Mouse (Mus musculus) heart, adult 8-10 months (tissue): ENCODE measurements around the gene Prph. TPM values are rescaled to one million over a fixed set of nuclear protein-coding genes. Genes with fewer than 3 reads are reported as not detected.
A peak's percentile ranks its signal among the peaks of the same experiment; 100 is the strongest.
"Not testable (repeated sequence)": the region's sequence is repeated elsewhere in the genome, so short reads cannot be mapped to it uniquely, and the experiment has no call there.

Experiments
- DNase-seq: peaks from one replicate; pipeline ENCODE4 v3.0.0; 2022; ENCODE audit warnings: low spot score
- total RNA-seq, 4 experiments: library from RNA; stranded (reverse); gene quantifications; 2 replicates each; pipeline ENCODE4 v1.2.4; 2022

Prph gene
- total RNA-seq, 4 experiments from 2014 or later: 0.16 to 1.4 (median 0.47) TPM

GRCm38 (mm10) chr15:99032726-99033250 is 22.2 kb upstream of the Prph start:
- DNase-seq: no peak

DNA sequence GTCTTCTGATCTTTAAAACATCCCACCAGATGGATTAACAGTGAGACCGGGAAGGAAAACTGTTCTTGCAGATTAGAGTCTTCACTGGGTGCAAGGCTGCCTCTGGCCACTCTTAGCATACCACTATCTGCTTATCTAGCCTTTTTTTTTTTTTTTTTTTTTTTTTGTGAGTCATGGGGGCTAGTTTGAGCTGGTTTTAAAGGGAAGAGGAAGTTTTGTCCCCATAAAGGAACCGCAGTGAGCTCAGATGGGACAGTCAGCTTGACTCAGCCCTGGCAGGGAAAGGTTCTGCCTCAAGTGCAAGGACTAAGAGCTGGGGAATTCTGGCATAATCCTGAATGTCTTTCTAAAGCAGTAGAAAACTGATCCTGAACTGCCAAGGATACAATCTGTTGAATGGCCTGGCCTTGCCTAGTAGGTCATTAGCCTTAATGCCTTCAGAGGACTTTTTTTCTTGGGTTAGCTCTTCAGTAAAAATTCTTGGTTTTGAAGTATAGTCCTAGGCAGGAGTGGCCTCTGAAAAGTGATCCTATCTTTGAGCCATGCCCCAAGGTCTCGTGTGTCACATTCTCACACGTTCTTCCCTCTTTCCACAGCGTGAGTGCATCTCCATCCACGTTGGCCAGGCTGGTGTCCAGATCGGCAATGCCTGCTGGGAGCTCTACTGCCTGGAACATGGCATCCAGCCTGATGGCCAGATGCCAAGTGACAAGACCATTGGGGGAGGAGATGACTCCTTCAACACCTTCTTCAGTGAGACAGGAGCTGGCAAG is 21.3 kb upstream of the Prph start:
- no peak for DNase-seq

- no peak for DNase-seq
These were observed 19.5 kb upstream of the Prph start for GRCm38 (mm10) chr15:99035431-99035830.

GRCm38 (mm10) chr15:99036249-99036905 is 18.6 kb upstream of the Prph start:
- peak; percentile 51 for DNase-seq

- DNase-seq: no peak
These were observed 16.9 kb upstream of the Prph start for GRCm38 (mm10) chr15:99038025-99038424.

DNA sequence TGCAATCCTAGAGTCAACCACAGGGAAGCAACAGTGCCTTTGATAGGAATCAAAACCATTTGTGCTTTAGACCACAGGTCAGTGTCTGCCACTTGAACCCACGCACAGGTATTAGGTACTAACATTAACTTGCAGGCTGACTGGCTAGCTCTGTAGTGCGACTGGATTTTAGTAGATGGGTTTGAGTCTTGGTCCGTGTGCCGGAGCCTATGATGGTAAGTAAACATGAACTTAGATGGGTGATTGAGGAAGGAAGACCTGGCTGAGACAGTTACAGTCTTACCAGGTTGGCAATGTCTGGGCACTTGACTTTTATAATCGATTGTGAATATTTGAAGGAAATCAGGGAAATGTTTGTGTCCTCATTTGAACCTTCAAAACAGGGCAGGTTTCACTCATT is 16.2 kb upstream of the Prph start:
- DNase-seq: no peak

- DNase-seq: no peak
These were observed 15.7 kb upstream of the Prph start for GRCm38 (mm10) chr15:99039306-99039705.

DNA sequence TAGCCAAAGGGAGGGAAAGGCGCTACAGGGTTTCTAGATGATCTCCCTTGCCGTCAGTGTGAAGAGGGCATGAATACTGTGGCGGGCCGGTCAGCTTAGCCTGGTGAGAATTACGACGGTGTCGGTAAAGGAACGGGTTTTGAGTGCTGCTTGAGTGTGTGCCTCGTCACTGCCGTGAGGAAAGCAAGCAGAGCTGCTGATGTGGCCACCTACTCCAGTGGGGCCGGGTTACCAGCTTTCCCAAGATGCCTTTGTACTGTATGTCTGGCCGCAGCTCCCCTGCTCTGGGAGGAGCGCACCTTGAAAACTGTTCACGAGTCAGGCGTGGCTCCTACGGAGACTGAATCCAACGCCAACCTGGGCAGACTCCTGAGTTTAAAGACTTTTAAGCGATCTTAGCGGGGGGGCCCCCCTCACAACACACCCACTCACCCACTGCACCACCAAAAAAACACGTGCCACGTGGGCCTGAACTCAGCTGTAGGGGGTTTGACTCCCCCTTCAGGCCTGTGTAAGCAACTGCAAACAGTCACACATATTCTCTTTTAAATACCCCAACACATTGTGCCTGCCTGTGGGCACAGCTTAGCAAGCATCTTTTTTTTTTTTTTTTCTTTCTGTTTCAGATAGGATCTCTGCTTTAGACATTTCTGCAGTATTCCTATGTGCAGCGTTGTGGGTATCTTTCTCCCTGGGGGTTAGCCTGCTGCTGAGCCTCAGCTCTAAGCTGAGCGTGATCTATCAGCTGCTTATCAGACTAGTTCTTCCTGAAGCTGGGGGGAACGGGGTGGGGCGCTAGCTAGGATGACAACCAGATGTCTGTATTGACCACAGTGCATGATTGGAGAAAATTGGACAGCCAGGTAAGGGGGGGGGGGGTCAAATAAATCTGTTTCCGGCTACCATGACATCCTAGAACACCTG is 14.7 kb upstream of the Prph start:
- no peak for DNase-seq

DNA sequence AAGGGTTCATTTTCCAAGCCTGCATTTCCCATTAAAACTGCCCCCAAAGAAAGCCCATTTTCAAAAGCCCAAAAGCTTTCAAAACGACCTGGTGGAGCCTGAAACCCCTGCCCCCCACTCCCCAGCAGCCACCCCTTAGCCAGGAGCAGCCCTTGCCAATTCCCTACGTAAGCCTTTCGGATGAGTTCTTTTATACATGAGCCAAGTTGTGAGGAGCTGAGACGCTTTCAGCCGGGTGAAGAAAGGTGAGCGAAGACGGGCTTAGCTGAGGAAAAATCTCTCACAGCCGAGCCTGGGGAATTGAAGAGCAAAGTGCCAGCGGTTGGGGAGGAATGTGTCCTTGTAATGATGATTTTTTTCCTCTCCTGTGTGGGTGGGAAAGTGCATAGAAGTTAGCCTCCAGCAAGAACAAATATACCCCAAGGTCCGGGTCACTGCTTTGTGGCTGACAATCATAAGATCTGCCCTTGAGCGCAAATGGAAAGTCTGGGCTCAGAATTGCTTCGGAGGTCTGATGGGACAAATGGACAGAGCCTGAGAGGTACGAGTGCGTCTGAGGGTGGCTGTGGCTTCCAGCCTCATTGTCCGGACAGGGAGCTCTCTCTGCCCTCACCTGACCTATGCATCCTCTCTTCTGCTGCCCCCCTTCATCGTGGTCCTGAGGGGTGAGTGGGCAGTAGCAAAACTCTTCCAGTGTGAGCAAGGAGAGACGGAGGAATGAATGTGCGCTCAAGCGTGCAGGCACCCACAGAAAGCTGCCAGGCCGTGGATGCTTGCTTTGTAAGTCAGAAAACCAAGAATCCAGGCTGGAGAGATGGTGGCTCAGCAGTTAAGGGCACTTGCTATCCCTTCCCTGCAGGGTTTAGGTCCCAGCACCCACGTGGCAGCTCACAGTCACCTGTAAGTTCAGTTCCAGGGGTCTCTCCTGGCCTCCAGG is 13.8 kb upstream of the Prph start:
- DNase-seq: no peak

GRCm38 (mm10) chr15:99042334-99042733 is 12.6 kb upstream of the Prph start:
- no peak for DNase-seq

DNA sequence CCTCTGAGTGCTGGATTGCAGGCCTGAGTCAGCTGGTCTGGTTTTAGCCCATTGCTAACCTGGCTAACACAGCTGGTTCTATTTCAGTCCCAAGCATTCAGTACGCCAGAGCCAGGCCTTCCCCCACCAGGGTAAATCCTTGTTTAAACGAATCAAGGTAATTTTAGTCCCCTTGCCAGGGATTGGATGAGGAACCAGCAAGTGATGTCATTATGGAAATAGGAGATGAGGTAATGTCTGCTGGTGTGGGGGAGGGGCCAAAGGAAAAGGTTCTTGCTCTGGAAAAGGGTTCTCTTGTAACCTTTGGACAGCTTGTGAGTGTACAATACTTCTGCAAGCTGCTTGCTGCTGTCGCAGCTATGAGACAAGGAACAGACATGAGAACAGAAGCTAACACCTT is 10.1 kb upstream of the Prph start:
- no peak for DNase-seq

- not testable (repeated sequence) for DNase-seq
These were observed 9.2 kb upstream of the Prph start for GRCm38 (mm10) chr15:99045734-99046133.

- peak; percentile 53 for DNase-seq
These were observed 5.3 kb upstream of the Prph start for GRCm38 (mm10) chr15:99049473-99050253.

GRCm38 (mm10) chr15:99053373-99053772 is 1.6 kb upstream of the Prph start:
- no peak for DNase-seq

- no peak for DNase-seq
These were observed 562 bp downstream of the Prph start for GRCm38 (mm10) chr15:99055511-99055961.

GRCm38 (mm10) chr15:99056332-99056731 is 1.4 kb downstream of the Prph start:
- DNase-seq: no peak

DNA sequence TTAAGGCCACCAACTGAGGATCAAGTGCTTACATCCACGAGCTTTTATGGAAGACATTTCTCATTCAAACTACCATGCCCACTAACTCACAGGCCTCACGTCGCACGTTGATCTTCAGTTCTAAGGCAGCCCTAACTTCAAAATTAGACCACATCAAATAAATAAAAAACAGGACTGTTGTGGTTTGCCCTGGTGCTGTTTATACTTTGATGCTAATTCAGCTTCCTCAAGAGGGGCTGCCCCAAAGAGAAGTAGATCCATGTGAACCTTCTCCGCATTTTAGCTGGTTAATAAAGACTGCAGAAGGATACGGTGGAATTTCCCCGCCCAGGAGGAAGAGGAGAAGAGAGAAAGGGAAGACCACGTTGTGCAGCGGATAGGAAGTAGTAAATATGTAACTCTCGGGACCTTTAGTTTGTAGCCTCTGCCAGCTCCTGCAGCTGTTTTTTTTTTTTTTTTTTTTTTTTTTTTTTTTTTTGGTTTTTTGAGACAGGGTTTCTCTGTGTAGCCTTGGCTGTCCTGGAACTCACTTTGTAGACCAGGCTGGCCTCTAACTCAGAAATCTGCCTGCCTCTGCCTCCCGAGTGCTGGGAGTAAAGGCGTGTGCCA is 10.7 kb downstream of the Prph start:
- DNase-seq: no peak

DNA sequence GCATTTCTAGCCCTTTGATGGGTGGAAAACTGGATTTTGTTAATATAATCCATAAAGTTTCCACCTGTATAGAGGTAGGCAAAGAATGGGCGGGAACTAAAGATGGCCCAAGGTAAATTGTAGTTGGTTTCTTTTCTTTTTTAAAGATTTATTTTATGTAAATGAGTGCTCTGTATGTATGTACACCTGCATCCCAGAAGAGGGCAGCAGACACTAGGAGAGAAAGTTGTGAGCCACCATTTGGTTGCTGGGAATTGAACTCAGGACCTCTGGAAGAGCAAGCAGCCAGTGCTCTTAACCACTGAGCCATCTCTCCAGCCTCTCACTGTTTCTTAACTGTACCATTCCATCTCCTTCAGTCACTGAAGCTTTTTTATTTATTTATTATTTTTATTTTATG is 17.0 kb downstream of the Prph start:
- no peak for DNase-seq

DNA sequence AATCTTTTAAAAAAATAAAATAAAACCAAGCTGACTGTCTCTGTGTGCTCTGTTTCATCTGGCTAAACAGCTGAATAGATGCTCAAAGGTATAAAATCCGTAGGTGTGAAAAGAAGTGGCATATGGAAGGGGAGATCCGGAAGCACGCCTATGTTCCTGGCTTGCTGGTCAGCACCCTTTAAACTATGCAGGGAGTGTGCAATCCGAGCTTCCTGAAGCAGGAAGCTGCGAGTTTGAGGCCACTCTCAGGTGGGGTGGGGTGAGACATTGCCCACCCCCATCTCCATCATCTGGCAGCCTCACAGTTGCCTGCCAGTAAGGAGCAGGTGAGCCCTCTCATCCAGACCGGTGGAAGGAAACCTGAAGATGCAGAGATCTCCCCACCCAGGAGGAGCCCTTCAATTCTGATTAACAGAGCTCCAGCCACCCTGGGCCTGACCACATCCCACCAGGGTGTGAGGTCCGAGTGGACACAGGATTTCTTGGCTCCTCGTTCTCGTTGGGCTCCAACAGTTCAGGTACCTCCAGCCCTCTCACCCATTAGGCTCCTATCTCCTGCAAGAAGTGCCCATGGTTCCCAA is 19.1 kb downstream of the Prph start, which contains the start of gene Troap:
Gene Troap (plus strand): TSS at position 557 of the 581 bp plus-strand sequence.
- no peak for DNase-seq
